Mouse (Mus musculus): ENCODE results near the gene Rora. TPM values are rescaled to one million over a fixed set of nuclear protein-coding genes. Genes with fewer than 3 reads are reported as not detected.
A peak's percentile ranks its signal among the peaks of the same experiment; 100 is the strongest.

The Rora gene
- total and polyA plus RNA-seq, 2 experiments: 11.3 to 30.8 TPM

GRCm38 (mm10) chr9:68637301-68637700 is 16.3 kb upstream of the Rora start:
- WGBS: 89% methylated on average over 8 of the region's 8 CpGs
- H3K36me3 ChIP-seq (ENCODE audit: control insufficient read depth, insufficient read depth, low read length): no peaks in the 10 kb centered on the region
- H3K4me3 ChIP-seq (ENCODE audit: insufficient read depth, low read depth, low read length): no peak overlapping the region
- DNase-seq (ENCODE audit: extremely low read depth, low read depth, low spot score): no peak
- TF ChIP-seq POLR2A (IDR thresholded peaks at IDR 0.05; ENCODE audit: extremely low read depth, insufficient read depth, low read length) (no peak), CTCF (IDR thresholded peaks at IDR 0.05; ENCODE audit: low read depth, low read length) (no peak)
- no peak overlapping the region for H3K27ac ChIP-seq (replicated peaks; ENCODE audit: insufficient read depth, low read depth, low read length)
- no peaks in the 10 kb centered on the region for H3K27me3 ChIP-seq (ENCODE audit: control insufficient read depth, insufficient read depth, low read length)
- no peaks in the 10 kb centered on the region for H3K4me1 ChIP-seq (ENCODE audit: control insufficient read depth, insufficient read depth, low read length)
- H3K79me2 ChIP-seq (ENCODE audit: control insufficient read depth, insufficient read depth, low read length): no peaks in the 10 kb centered on the region
- no peak overlapping the region for H3K9ac ChIP-seq (ENCODE audit: low read depth, low read length)

- no peaks in the 10 kb centered on the region for H3K27me3 ChIP-seq (ENCODE audit: control insufficient read depth, insufficient read depth, low read length)
- H3K4me1 ChIP-seq (ENCODE audit: control insufficient read depth, insufficient read depth, low read length): no peaks in the 10 kb centered on the region
- TF ChIP-seq POLR2A (IDR thresholded peaks at IDR 0.05; ENCODE audit: extremely low read depth, insufficient read depth, low read length) (no peak), CTCF (IDR thresholded peaks at IDR 0.05; ENCODE audit: low read depth, low read length) (no peak)
- H3K79me2 ChIP-seq (ENCODE audit: control insufficient read depth, insufficient read depth, low read length): no peaks in the 10 kb centered on the region
- 89% methylated on average over 3 of the region's 3 CpGs for WGBS
- H3K4me3 ChIP-seq (ENCODE audit: insufficient read depth, low read depth, low read length): no peak overlapping the region
- no peak overlapping the region for H3K27ac ChIP-seq (replicated peaks; ENCODE audit: insufficient read depth, low read depth, low read length)
- H3K9ac ChIP-seq (ENCODE audit: low read depth, low read length): no peak overlapping the region
- H3K36me3 ChIP-seq (ENCODE audit: control insufficient read depth, insufficient read depth, low read length): no peaks in the 10 kb centered on the region
- DNase-seq (ENCODE audit: extremely low read depth, low read depth, low spot score): no peak
Observed at GRCm38 (mm10) chr9:68641123-68641522, 12.5 kb upstream of the Rora start.

GRCm38 (mm10) chr9:68648061-68648460 is 5.5 kb upstream of the Rora start:
- H3K36me3 ChIP-seq (ENCODE audit: control insufficient read depth, insufficient read depth, low read length): no peaks in the 10 kb centered on the region
- H3K9ac ChIP-seq (ENCODE audit: low read depth, low read length): no peak overlapping the region
- no peaks in the 10 kb centered on the region for H3K27me3 ChIP-seq (ENCODE audit: control insufficient read depth, insufficient read depth, low read length)
- H3K4me1 ChIP-seq (ENCODE audit: control insufficient read depth, insufficient read depth, low read length): no peaks in the 10 kb centered on the region
- no peaks in the 10 kb centered on the region for H3K79me2 ChIP-seq (ENCODE audit: control insufficient read depth, insufficient read depth, low read length)
- no peak for DNase-seq (ENCODE audit: extremely low read depth, low read depth, low spot score)
- H3K4me3 ChIP-seq (ENCODE audit: insufficient read depth, low read depth, low read length): no peak overlapping the region
- WGBS: 94% methylated on average over 3 of the region's 3 CpGs
- no peak overlapping the region for H3K27ac ChIP-seq (replicated peaks; ENCODE audit: insufficient read depth, low read depth, low read length)
- no peak for TF ChIP-seq POLR2A (IDR thresholded peaks at IDR 0.05; ENCODE audit: extremely low read depth, insufficient read depth, low read length)
- no peak for TF ChIP-seq CTCF (IDR thresholded peaks at IDR 0.05; ENCODE audit: low read depth, low read length)

- no peak for TF ChIP-seq POLR2A (IDR thresholded peaks at IDR 0.05; ENCODE audit: extremely low read depth, insufficient read depth, low read length)
- no peak for TF ChIP-seq CTCF (IDR thresholded peaks at IDR 0.05; ENCODE audit: low read depth, low read length)
- peak overlapping the region; percentile 88 for H3K9ac ChIP-seq (ENCODE audit: low read depth, low read length)
- 0 out of 2 replicates have a peak, but pooled peaks cover 4% of the 10 kb centered on the region for H3K4me1 ChIP-seq (ENCODE audit: control insufficient read depth, insufficient read depth, low read length)
- H3K27ac ChIP-seq (replicated peaks; ENCODE audit: insufficient read depth, low read depth, low read length): no peak overlapping the region; the same call in 1 of the 2 replicates
- H3K4me3 ChIP-seq (ENCODE audit: insufficient read depth, low read depth, low read length): peak overlapping the region; percentile 92
- WGBS: 2% methylated on average over 28 of the region's 28 CpGs
- no peaks in the 10 kb centered on the region for H3K79me2 ChIP-seq (ENCODE audit: control insufficient read depth, insufficient read depth, low read length)
- no peaks in the 10 kb centered on the region for H3K36me3 ChIP-seq (ENCODE audit: control insufficient read depth, insufficient read depth, low read length)
- no peaks in the 10 kb centered on the region for H3K27me3 ChIP-seq (ENCODE audit: control insufficient read depth, insufficient read depth, low read length)
- DNase-seq (ENCODE audit: extremely low read depth, low read depth, low spot score): no peak
Observed at GRCm38 (mm10) chr9:68654039-68654332, 400 bp downstream of the Rora start.

- WGBS: under 1% methylated on average over 43 of the region's 43 CpGs
- Histone ChIP-seq H3K27ac (replicated peaks; ENCODE audit: insufficient read depth, low read depth, low read length) (no peak overlapping the region), H3K9ac (ENCODE audit: low read depth, low read length) (peak overlapping the region; percentile 59), H3K4me1 (ENCODE audit: control insufficient read depth, insufficient read depth, low read length) (0 out of 2 replicates have a peak, but pooled peaks cover 4% of the 10 kb centered on the region), H3K36me3 (ENCODE audit: control insufficient read depth, insufficient read depth, low read length) (no peaks in the 10 kb centered on the region), H3K27me3 (ENCODE audit: control insufficient read depth, insufficient read depth, low read length) (no peaks in the 10 kb centered on the region), H3K79me2 (ENCODE audit: control insufficient read depth, insufficient read depth, low read length) (no peaks in the 10 kb centered on the region), H3K4me3 (ENCODE audit: insufficient read depth, low read depth, low read length) (peak overlapping the region; percentile 92)
- DNase-seq (ENCODE audit: extremely low read depth, low read depth, low spot score): no peak
- TF ChIP-seq CTCF (IDR thresholded peaks at IDR 0.05; ENCODE audit: low read depth, low read length) (0 out of 2 replicates have a peak, but pooled peaks have one; percentile 7), POLR2A (IDR thresholded peaks at IDR 0.05; ENCODE audit: extremely low read depth, insufficient read depth, low read length) (no peak)
Observed at GRCm38 (mm10) chr9:68654333-68655017, 889 bp downstream of the Rora start.
